Mouse (Mus musculus): ENCODE results near the gene 4632433K11Rik. TPM values are rescaled to one million over a fixed set of nuclear protein-coding genes. Genes with fewer than 3 reads are reported as not detected.
"Not testable (repeated sequence)": the region's sequence is repeated elsewhere in the genome, so short reads cannot be mapped to it uniquely, and the experiment has no call there.

The 4632433K11Rik gene
- total and polyA plus RNA-seq, 3 experiments = not detected

DNA sequence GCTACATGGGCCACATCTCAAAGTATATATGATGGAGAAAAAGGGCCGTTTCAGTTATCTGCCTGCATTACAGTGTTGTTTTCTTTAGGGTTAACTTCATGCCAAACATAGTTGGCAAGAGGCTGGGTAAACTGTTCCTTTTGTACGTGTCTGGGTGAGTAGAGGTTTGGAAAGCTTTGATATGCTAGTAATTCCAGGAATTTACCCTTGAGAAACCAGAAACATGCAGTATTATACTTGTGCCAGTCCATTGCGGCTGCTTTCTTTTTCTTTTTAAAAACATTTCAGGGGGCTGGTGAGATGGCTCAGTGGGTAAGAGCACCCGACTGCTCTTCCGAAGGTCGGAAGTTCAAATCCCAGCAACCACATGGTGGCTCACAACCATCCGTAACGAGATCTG is 37.0 kb upstream of the 4632433K11Rik start:
- Histone ChIP-seq H3K4me2 (ENCODE audit: insufficient read depth, low read depth, poor library complexity, severe bottlenecking) (peak overlapping the region; percentile 70), H3K27me3 (replicated peaks) (no peaks in the 10 kb centered on the region), H3K9ac (ENCODE audit: insufficient read depth, low read depth) (peak overlapping the region; percentile 75), H3K27ac (ENCODE audit: insufficient read depth, low read depth) (no peak overlapping the region), H3K79me2 (replicated peaks; ENCODE audit: control insufficient read depth, extremely low read depth, insufficient read depth, poor library complexity, severe bottlenecking) (no peaks in the 10 kb centered on the region), H3K36me3 (replicated peaks in 1 of 2; ENCODE audit: control insufficient read depth in 1 of 2, insufficient read depth in 1 of 2, low read length in 1 of 2) (peaks cover 11 to 23% of the 10 kb centered on the region in 2 experiments), H3K9me3 (replicated peaks; ENCODE audit: low read length) (peaks cover 12% of the 10 kb centered on the region), H3K4me1 (ENCODE audit: control insufficient read depth in 1 of 2, insufficient read depth in 2 of 2) (peaks cover 0 to 13% of the 10 kb centered on the region in 2 experiments; a peak in 2 of 4 replicates), H3K4me3 (replicated peaks in 1 of 3; ENCODE audit: low read depth in 2 of 3, low read length in 2 of 3, poor library complexity in 1 of 3) (peak overlapping the region; percentile 74 to 82 (median 77))
- in situ Hi-C loops (cut with MboI; ENCODE audit: low pct_ligation_motif_present, low pct_unique_long_range_greater_than_20kb, low sequenced_read_pairs) = no loop called here
- no peak for DNase-seq (ENCODE audit: extremely low read depth)
- dilution Hi-C loops (cut with MboI; ENCODE audit: extremely low pct_ligation_motif_present, extremely low pct_unique_long_range_greater_than_20kb, low sequenced_read_pairs) = no loop called here
- TF ChIP-seq ELF1 (IDR thresholded peaks at IDR 0.05; ENCODE audit: low read depth, low read length) (no peak), ZNF384 (IDR thresholded peaks at IDR 0.05; ENCODE audit: low read depth, low read length) (no peak), ETS1 (conservative IDR thresholded peaks at IDR 0.05; ENCODE audit: low read depth, low read length) (no peak), CHD1 (IDR thresholded peaks at IDR 0.05; ENCODE audit: low read depth, low read length) (no peak), SIN3A (IDR thresholded peaks at IDR 0.05; ENCODE audit: low read length) (no peak), MAZ (IDR thresholded peaks at IDR 0.05; ENCODE audit: low read depth, low read length) (no peak), SMC3 (IDR thresholded peaks at IDR 0.05; ENCODE audit: low read depth, low read length) (no peak)

DNA sequence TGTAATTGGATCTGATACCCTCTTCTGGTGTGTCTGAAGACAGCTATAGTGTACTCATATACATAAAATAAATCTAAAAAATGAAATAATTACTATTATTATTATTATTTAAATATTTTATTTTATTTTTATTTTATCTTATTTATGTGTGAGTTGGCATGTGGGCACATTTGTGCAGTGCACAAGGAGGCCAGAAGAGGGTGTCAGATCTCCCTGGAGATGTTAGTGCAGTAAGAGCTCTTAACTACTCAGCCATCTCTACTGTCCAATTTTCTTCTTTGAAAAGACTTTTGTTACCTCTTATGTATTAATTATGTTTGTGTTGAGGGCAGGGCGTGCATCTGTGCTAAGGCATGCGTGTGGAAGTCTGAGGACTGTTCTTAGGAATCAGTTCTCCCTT is 34.0 kb upstream of the 4632433K11Rik start:
- H3K9ac ChIP-seq (ENCODE audit: insufficient read depth, low read depth) = no peak overlapping the region
- H3K4me3 ChIP-seq (replicated peaks in 1 of 3; ENCODE audit: low read depth in 2 of 3, low read length in 2 of 3, poor library complexity in 1 of 3) = no peak overlapping the region
- H3K27me3 ChIP-seq (replicated peaks) = no peaks in the 10 kb centered on the region
- peaks cover 0 to 12% of the 10 kb centered on the region in 2 experiments; a peak in 2 of 4 replicates for H3K4me1 ChIP-seq (ENCODE audit: control insufficient read depth in 1 of 2, insufficient read depth in 2 of 2)
- peaks cover 3% of the 10 kb centered on the region for H3K9me3 ChIP-seq (replicated peaks; ENCODE audit: low read length)
- in situ Hi-C loops (cut with MboI; ENCODE audit: low pct_ligation_motif_present, low pct_unique_long_range_greater_than_20kb, low sequenced_read_pairs) = no loop called here
- no peak overlapping the region for H3K27ac ChIP-seq (ENCODE audit: insufficient read depth, low read depth)
- no peaks in the 10 kb centered on the region for H3K36me3 ChIP-seq (replicated peaks in 1 of 2; ENCODE audit: control insufficient read depth in 1 of 2, insufficient read depth in 1 of 2, low read length in 1 of 2)
- dilution Hi-C loops (cut with MboI; ENCODE audit: extremely low pct_ligation_motif_present, extremely low pct_unique_long_range_greater_than_20kb, low sequenced_read_pairs) = no loop called here
- H3K79me2 ChIP-seq (replicated peaks; ENCODE audit: control insufficient read depth, extremely low read depth, insufficient read depth, poor library complexity, severe bottlenecking) = no peaks in the 10 kb centered on the region
- TF ChIP-seq RAD21 (IDR thresholded peaks at IDR 0.05; ENCODE audit: low read depth, low read length) (peak; percentile 51), NRF1 (IDR thresholded peaks at IDR 0.05; ENCODE audit: low read depth, low read length) (no peak), PAX5 (IDR thresholded peaks at IDR 0.05; ENCODE audit: low read length) (no peak), ZNF384 (IDR thresholded peaks at IDR 0.05; ENCODE audit: low read depth, low read length) (no peak), SMC3 (IDR thresholded peaks at IDR 0.05; ENCODE audit: low read depth, low read length) (peak; percentile 64), CTCF (conservative IDR thresholded peaks at IDR 0.05 in 1 of 2, IDR thresholded peaks at IDR 0.05 in 1 of 2; ENCODE audit: low read depth in 2 of 2, low read length in 2 of 2) (peak; percentile 11 to 65; a peak in 2 of 4 replicates), BHLHE40 (IDR thresholded peaks at IDR 0.05; ENCODE audit: low read depth, low read length) (no peak)
- no peak for DNase-seq (ENCODE audit: extremely low read depth)
- no peak overlapping the region for H3K4me2 ChIP-seq (ENCODE audit: insufficient read depth, low read depth, poor library complexity, severe bottlenecking)

DNA sequence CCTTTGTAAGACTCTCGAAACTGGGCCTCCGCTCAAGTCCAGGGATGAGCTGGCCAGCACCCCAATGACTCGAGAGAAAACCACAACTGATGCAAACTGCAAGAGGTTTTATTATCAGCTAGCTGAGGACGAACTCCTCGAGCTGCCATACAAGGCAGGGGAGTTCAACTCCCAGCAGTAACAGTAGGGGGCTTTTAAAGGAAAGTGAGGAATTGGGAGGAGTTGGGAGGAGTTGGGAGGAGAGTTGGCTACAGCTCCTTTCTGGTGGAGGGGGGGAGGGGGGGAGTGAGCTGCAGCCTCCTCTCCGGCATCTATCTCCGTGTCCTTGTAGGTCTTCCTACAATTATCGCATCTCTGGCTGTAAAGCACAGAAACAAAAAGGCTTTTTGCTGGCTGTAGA is 31.0 kb upstream of the 4632433K11Rik start:
- DNase-seq (ENCODE audit: extremely low read depth); H3K9ac ChIP-seq (ENCODE audit: insufficient read depth, low read depth); H3K27me3 ChIP-seq (replicated peaks); H3K4me3 ChIP-seq (replicated peaks in 1 of 3; ENCODE audit: low read depth in 2 of 3, low read length in 2 of 3, poor library complexity in 1 of 3); H3K9me3 ChIP-seq (replicated peaks; ENCODE audit: low read length); H3K4me1 ChIP-seq (ENCODE audit: control insufficient read depth in 1 of 2, insufficient read depth in 2 of 2); H3K27ac ChIP-seq (ENCODE audit: insufficient read depth, low read depth); in situ Hi-C loops (cut with MboI; ENCODE audit: low pct_ligation_motif_present, low pct_unique_long_range_greater_than_20kb, low sequenced_read_pairs); dilution Hi-C loops (cut with MboI; ENCODE audit: extremely low pct_ligation_motif_present, extremely low pct_unique_long_range_greater_than_20kb, low sequenced_read_pairs); H3K79me2 ChIP-seq (replicated peaks; ENCODE audit: control insufficient read depth, extremely low read depth, insufficient read depth, poor library complexity, severe bottlenecking); H3K4me2 ChIP-seq (ENCODE audit: insufficient read depth, low read depth, poor library complexity, severe bottlenecking): not testable (repeated sequence)
- H3K36me3 ChIP-seq (replicated peaks in 1 of 2; ENCODE audit: control insufficient read depth in 1 of 2, insufficient read depth in 1 of 2, low read length in 1 of 2) = peaks cover 8 to 20% of the 10 kb centered on the region in 2 experiments
